15 mouse cellular contexts compared by ENCODE assay signal in the genomic region with DNA sequence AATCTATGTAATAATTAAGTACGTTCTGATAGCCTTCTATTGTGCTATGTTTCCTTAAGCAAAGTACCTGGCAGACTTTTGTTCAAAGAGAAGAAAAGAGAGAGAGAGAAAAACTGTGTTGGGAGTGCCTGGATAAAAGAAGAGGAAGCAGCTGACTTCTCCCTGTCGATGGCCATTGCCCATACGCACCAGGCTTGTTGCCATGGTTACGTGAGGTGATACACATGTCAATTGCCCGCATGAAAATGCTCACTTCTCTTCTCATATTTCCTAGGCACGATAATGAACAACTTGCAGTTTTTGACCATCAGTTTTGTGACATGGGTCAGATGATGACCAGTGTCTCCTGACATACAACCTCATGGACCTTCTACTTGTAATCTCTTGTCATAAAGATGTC.
DNase-seq lines count a peak whose midpoint lies in the region.
"Had no signal": no experiment of that assay in that cellular context is flagged by ENCODE, and none has a peak within 500 bp of the region (broad histone marks: within the 10 kb centered on the region; RNA-seq: fewer than 3 reads in every experiment).

No protein-coding gene starts in this region.

- DNase-seq in heart, adult 11 months: peak; percentile 19
- DNase-seq in heart, adult 9 months (ENCODE audit: low spot score in 2 of 2): no peak
- DNase-seq in left cerebral cortex, postnatal 4 days: peak; percentile 21
- no peak for DNase-seq in left cerebral cortex, postnatal 14 days (ENCODE audit: low spot score in 2 of 2)
- DNase-seq in R1 (ENCODE audit: low read depth, low spot score): peak; percentile 21
- DNase-seq in ZHBTc4 (ENCODE audit: low read depth, low spot score): peak; percentile 12
- DNase-seq in gastrocnemius, postnatal 10 days: no peak
- DNase-seq: adrenal gland, postnatal 10 days; adrenal gland, postnatal 36 days; cerebellum, adult 11 months; cerebellum, adult 2 months; cerebellum, postnatal 14 days; gastrocnemius, postnatal 36 days; heart, postnatal 10 days; heart, postnatal 36 days had no signal

- intact Hi-C loops in left cerebral cortex, postnatal 4 days (cut with DNase I): no loop called here
- intact Hi-C loops in left cerebral cortex, postnatal 14 days (cut with DNase I): no loop called here

Comparison
In these comparisons a context has a peak if more than half of its experiments do, and no peak if none do; other contexts are left out.
1. DNase-seq: peak in heart, adult 11 months (single experiment), left cerebral cortex, postnatal 4 days (single experiment), R1 (single experiment) and ZHBTc4 (single experiment); none in heart, adult 9 months (0 of 2), left cerebral cortex, postnatal 14 days (0 of 2) and gastrocnemius, postnatal 10 days (single experiment).